Mouse (Mus musculus) adrenal gland, postnatal 36 days (tissue): ENCODE measurements around the gene Xpnpep3. TPM values are rescaled to one million over a fixed set of nuclear protein-coding genes. Genes with fewer than 3 reads are reported as not detected.
"Not testable (repeated sequence)": the region's sequence is repeated elsewhere in the genome, so short reads cannot be mapped to it uniquely, and the experiment has no call there.

Experiments
- DNase-seq, 2 experiments: peaks; one replicate each; pipeline ENCODE4 v3.0.0; 2021; ENCODE audit warnings: mixed read lengths in 1 of 2
- total RNA-seq, 2 experiments: library from RNA; stranded (reverse); gene quantifications; 2 replicates each; pipeline ENCODE4 v1.2.3; 2021

Xpnpep3 gene
- total RNA-seq, 2 experiments from 2014 or later: 24.3 to 26.8 TPM

DNA sequence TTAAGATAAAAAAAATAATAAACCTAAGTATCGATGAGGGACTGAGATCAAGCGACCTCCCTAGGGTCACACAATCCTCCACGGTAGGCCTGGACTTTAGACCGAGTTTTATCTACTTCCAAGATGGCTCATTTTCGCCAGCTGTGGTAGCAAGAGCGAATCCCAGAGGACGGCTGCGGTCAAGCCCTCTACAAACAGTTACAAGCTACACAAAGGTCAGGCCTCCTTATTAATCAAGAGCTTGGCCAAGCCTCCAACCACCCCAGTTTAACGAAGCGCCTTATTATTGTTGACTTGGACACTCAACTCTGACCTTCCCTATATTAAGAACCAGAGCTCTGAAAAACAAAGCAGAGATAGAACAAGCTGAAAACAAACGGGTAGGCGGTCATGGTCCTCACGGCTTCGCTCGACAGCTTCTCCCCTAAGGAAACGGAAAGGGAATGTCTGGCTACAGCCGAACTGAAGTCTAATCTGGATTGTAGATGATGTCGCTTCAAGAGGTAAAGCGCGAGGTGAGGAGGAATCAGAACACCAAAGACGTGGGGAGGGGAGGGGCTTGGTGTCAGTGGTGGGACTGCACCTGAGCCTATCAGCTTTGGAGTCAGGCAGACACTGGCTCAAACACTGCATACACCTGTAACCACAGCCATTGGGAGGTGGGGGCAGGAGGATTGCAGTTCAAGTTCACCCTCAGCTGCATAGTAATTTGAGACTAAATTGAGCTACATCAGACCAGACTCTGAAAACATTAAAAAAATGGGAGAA lies 79.7 kb downstream of the Xpnpep3 start:
- DNase-seq: peak in 1 of 2 experiments; percentile 34

- not testable (repeated sequence) for DNase-seq
These were observed 80.3 kb downstream of the Xpnpep3 start for GRCm38 (mm10) chr15:81480284-81480683.

GRCm38 (mm10) chr15:81480977-81481379 lies 81.0 kb downstream of the Xpnpep3 start:
- DNase-seq: peak; percentile 42 to 68

DNA sequence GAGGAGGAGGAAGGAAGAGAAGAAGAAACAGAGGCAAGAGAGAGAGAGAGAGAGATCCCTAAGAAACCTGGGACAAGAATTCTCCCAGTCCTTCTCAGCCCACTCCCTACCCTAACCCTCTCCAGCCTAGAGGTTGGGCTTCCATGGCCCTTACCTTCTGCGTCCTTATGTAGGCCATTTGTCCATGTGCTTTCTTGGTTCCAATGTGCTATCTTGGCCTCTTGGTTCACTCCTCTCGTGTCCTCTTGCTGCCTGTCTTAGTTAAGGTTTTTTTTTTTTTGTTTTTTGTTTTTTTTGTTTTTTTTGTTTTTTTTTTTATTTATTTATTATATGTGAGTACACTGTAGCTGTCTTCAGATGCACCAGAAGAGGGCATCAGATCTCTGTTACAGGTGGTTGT lies 83.0 kb downstream of the Xpnpep3 start:
- DNase-seq: no peak

DNA sequence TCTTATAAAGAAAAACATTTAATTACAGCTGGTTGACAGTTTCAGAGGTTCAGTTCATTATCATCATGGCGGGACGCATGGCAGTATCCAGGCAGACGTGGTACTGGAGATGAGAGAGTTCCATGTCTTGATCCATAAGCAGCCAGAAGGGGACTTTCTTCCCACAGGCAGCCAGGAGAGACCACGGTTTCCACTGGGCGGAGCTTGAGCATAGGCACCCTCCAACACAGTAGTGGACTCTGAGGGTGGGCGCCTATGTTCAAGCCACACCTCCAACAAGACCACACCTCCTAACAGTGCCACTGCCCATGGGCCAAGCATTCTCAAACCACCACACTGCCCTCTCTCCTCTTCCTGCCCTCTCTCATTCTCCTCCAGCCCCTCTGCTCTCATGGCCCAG lies 83.8 kb downstream of the Xpnpep3 start:
- DNase-seq: no peak

DNA sequence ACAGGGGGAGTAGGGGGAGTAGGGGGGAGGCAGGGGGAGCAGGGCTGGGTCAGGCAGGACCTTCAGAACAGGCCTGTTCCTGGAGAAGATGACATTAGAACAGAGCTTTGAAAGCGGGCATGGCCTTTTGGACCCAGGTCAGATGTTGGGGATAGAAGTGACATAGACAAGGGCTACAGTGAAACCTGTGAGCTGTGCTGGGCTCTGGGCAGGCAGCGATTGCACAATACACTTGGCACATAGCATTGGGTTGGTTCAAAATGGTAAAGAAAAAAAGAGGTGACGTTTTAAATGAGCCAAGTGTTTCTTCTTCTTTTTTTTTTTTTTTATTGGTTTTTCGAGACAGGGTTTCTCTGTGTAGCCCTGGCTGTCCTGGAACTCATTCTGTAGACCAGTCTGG lies 85.5 kb downstream of the Xpnpep3 start:
- DNase-seq: peak in 1 of 2 experiments; percentile 34

GRCm38 (mm10) chr15:81503466-81503865 lies 103.5 kb downstream of the Xpnpep3 start:
- DNase-seq: no peak

DNA sequence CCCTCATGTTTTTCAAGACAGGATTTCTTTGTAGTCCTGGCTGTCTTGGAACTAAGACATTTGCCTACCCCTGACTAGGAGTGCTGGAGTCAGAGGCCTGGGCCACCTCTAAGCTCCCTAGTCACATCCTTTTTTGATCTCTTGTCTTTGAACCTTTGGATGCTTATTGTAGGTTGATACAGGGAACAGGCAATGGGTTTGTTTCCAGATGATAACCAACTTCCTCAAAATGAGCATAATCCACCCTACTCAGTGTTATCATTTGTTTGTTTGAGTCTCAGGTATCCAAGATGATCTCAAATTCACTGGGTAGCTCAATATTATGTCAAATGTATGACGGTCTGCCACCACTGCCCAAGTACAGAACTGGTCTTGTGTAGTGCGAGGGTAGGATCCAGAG lies 104.1 kb downstream of the Xpnpep3 start:
- DNase-seq: no peak

Other genes starting within 250 kb of the Xpnpep3 start
- 10 to 100 TPM; 28.6 to 31.0 TPM for gene Mrtfa, start 209.4 kb upstream of the Xpnpep3 start, total RNA-seq
- gene Mchr1, start 164.6 kb upstream of the Xpnpep3 start, total RNA-seq: under 1 TPM; 0.33 to 0.53 TPM
- 100 to 1,000 TPM in 1 of 2 experiments, 10 to 100 TPM in 1; 79.2 to 106 TPM for gene Slc25a17, start 39.3 kb upstream of the Xpnpep3 start, total RNA-seq
- gene St13, start 61 bp upstream of the Xpnpep3 start, total RNA-seq: 100 to 1,000 TPM; 223 to 268 TPM
- gene Dnajb7, start 8.2 kb downstream of the Xpnpep3 start, total RNA-seq: not detected
- 100 to 1,000 TPM; 147 to 151 TPM for gene Rbx1, start 66.2 kb downstream of the Xpnpep3 start, total RNA-seq
- gene Ep300, start 185.2 kb downstream of the Xpnpep3 start, total RNA-seq: 10 to 100 TPM; 69.0 to 69.7 TPM